In the genomic region with DNA sequence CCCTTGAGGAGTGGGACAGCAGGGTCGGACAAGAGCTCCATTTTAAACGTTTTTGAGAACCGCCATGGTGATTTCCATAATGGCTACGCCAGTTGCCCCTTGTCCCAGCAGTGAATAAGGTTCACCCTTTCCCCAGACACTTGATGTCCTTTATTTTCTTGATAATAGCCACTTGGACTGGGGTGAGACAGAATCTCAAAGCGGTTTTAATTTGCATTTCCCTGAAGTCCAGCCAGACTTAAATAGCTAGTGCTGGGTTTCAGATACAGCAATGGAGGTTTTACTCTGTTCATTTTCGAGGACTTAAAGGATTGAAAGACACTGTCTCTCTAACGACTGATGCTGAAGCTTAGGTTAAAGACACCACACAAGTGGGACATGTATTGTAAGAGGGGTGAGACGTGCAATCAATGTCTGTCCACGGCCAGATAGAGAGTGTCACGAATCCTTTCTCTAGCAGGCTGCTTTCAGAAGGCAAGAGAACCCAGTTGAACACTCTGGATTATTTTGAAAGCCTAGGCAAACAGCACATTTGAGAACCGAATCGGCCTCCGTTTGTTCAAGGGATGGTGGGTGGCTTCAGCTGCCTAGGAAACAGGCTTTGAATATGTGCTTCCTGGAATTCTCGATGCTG, we compare ENCODE assay signal across 10 mouse cellular contexts.
DNase-seq lines count a peak whose midpoint lies in the region; ATAC-seq and TF ChIP-seq lines count a peak whose summit lies in the region.
"Had no signal": no experiment of that assay in that cellular context is flagged by ENCODE, and none has a peak within 500 bp of the region (broad histone marks: within the 10 kb centered on the region; RNA-seq: fewer than 3 reads in every experiment).

No protein-coding gene starts in this region.

- H3K4me1 ChIP-seq in forebrain, embryonic 16.5 days (replicated peaks; ENCODE audit: control insufficient read depth, insufficient read depth, low read length): peaks cover 3% of the 10 kb centered on the region; the same call in 1 of the 2 replicates
- no peaks in the 10 kb centered on the region for H3K4me1 ChIP-seq in midbrain, postnatal 0 days (ENCODE audit: insufficient read depth, low read length)
- H3K4me1 ChIP-seq in kidney, adult 2 months (ENCODE audit: control insufficient read depth, insufficient read depth, low read length): peaks cover 4% of the 10 kb centered on the region; the same call in 1 of the 2 replicates

- no peak overlapping the region for H3K4me3 ChIP-seq in forebrain, embryonic 16.5 days (replicated peaks; ENCODE audit: low read length)
- no peak overlapping the region for H3K4me3 ChIP-seq in midbrain, postnatal 0 days (ENCODE audit: low read depth, low read length)
- H3K4me3 ChIP-seq in kidney, adult 2 months (ENCODE audit: insufficient read depth, low read depth, low read length): no peak overlapping the region
- H3K4me3 ChIP-seq: heart, adult 2 months had no signal

- no peaks in the 10 kb centered on the region for H3K27me3 ChIP-seq in forebrain, embryonic 16.5 days (replicated peaks; ENCODE audit: control insufficient read depth, insufficient read depth, low read length)
- no peaks in the 10 kb centered on the region for H3K27me3 ChIP-seq in midbrain, postnatal 0 days (ENCODE audit: insufficient read depth, low read length)
- no peaks in the 10 kb centered on the region for H3K27me3 ChIP-seq in kidney, adult 2 months (replicated peaks; ENCODE audit: control insufficient read depth, insufficient read depth, low read length)

- TF ChIP-seq POLR2A in kidney, adult 2 months (IDR thresholded peaks at IDR 0.05; ENCODE audit: low read depth, low read length): no peak

- H3K9me3 ChIP-seq in forebrain, embryonic 16.5 days (ENCODE audit: control insufficient read depth, low read length): no peaks in the 10 kb centered on the region
- H3K9me3 ChIP-seq in midbrain, postnatal 0 days (ENCODE audit: low read length): no peaks in the 10 kb centered on the region

- intact Hi-C loops in gastrocnemius, postnatal 14 days (cut with DNase I; ENCODE audit: low total_unique reads): no loop called here

- H3K9ac ChIP-seq in forebrain, embryonic 16.5 days (replicated peaks; ENCODE audit: low read depth, low read length): no peak overlapping the region
- no peak overlapping the region; the same call in 1 of the 2 replicates for H3K9ac ChIP-seq in midbrain, postnatal 0 days (replicated peaks; ENCODE audit: low read length, poor library complexity, severe bottlenecking)

- peak; percentile 81 for ATAC-seq in forebrain, embryonic 16.5 days
- ATAC-seq in midbrain, postnatal 0 days (ENCODE audit: low FRiP score): no peak

- peak overlapping the region; percentile 10; the same call in 1 of the 2 replicates for H3K4me2 ChIP-seq in forebrain, embryonic 16.5 days (ENCODE audit: low read length)
- H3K4me2 ChIP-seq in midbrain, postnatal 0 days (ENCODE audit: low read depth, low read length, poor library complexity, severe bottlenecking): no peak overlapping the region

- H3K36me3 ChIP-seq in forebrain, embryonic 16.5 days (ENCODE audit: control insufficient read depth, insufficient read depth): no peaks in the 10 kb centered on the region
- H3K36me3 ChIP-seq in midbrain, postnatal 0 days (ENCODE audit: insufficient read depth, low read length): no peaks in the 10 kb centered on the region
- H3K36me3 ChIP-seq in kidney, adult 2 months (ENCODE audit: control insufficient read depth, insufficient read depth, low read length): no peaks in the 10 kb centered on the region

- peak; percentile 34 for DNase-seq in ES-CJ7 (ENCODE audit: low read depth, low spot score)
- DNase-seq in layer of hippocampus, adult 9-11 months: peak; percentile 76
- peak; percentile 33 for DNase-seq in midbrain, postnatal 0 days (ENCODE audit: low spot score)
- DNase-seq in gastrocnemius, postnatal 14 days: no peak
- no peak for DNase-seq in adrenal gland, postnatal 10 days
- DNase-seq in kidney, adult 2 months: no peak
- no peak for DNase-seq in urinary bladder, postnatal 36 days (ENCODE audit: low spot score in 2 of 2)
- DNase-seq: heart, adult 2 months; lung, postnatal 10 days had no signal

- H3K27ac ChIP-seq in forebrain, embryonic 16.5 days (ENCODE audit: low read length): peak overlapping the region; percentile 9; the same call in 1 of the 2 replicates
- H3K27ac ChIP-seq in midbrain, postnatal 0 days (ENCODE audit: low read depth, low read length): no peak overlapping the region
- H3K27ac ChIP-seq in kidney, adult 2 months (ENCODE audit: insufficient read depth, low read depth, low read length): no peak overlapping the region
- H3K27ac ChIP-seq: heart, adult 2 months had no signal

- 23% methylated on average over 14 of the region's 14 CpGs for WGBS in forebrain, embryonic 16.5 days
- 21% methylated on average over 14 of the region's 14 CpGs for WGBS in midbrain, postnatal 0 days
- 83% methylated on average over 14 of the region's 14 CpGs for WGBS in kidney, adult 2 months

- TF ChIP-seq CTCF in midbrain, postnatal 0 days (IDR thresholded peaks at IDR 0.05): no peak
- no peak for TF ChIP-seq CTCF in kidney, adult 2 months (conservative IDR thresholded peaks at IDR 0.05; ENCODE audit: insufficient read depth, insufficient read length, low read depth, low read length)

Comparison
In these comparisons a context has a peak if more than half of its experiments do, and no peak if none do; other contexts are left out.
1. DNase-seq: peak in ES-CJ7 (single experiment), layer of hippocampus, adult 9-11 months (single experiment) and midbrain, postnatal 0 days (single experiment); none in gastrocnemius, postnatal 14 days (single experiment), adrenal gland, postnatal 10 days (single experiment), kidney, adult 2 months (single experiment) and urinary bladder, postnatal 36 days (0 of 2).